Mouse (Mus musculus): Measurements from ENCODE around the gene Txnip.

DNA sequence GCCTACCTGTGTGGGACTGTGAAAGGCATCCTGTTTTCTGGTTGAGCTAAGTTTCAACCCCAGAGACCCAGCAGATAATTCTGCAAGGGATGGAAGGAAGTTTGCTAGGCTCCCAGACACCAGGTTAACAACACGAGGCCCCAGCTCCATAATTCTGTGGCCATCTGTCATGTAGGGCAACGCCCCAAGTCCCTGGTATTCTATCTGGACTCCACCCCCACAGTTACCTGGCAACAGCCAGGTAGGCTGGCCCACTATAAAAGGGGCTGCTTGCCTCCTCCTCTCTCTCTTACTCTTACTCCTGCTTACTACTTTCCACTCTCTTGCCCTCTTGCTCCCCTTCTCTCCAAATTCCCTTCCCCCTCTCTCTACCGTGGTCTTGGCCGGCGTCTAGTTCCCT lies 37.6 kb upstream of the Txnip start:
- TF ChIP-seq CTCF (conservative IDR thresholded peaks at IDR 0.05; ENCODE audit: low read length) (no peak), POU5F1 (IDR thresholded peaks at IDR 0.05; ENCODE audit: borderline replicate concordance, low read length) (no peak)
